Mouse (Mus musculus) 3T3-L1 (cell line): ENCODE measurements around the gene Gm136.

Source experiments
- DNase-seq: peaks from one replicate; pipeline ENCODE4 v3.0.0-alpha.2; 2015; ENCODE audit warnings: low read depth, low spot score

The Gm136 gene

DNA sequence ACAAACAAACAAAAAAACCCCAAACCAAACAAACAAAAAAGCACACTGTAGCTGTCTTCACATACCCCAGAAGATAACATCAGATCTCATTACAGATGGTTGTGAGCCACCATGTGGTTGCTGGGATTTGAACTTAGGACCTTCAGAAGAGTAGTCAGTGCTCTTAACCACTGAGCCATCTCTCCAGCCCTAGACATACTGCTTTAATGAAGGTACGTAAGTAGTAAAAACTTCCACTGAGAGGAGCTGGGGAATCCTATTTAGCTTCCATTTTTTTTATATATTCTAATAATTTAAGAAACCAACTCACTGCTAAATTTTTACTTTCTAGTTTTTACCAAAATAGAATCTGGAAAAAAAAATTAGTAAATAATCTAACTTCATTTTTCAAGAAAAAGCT is 41.0 kb downstream of the Gm136 start:
- no peak for DNase-seq

DNA sequence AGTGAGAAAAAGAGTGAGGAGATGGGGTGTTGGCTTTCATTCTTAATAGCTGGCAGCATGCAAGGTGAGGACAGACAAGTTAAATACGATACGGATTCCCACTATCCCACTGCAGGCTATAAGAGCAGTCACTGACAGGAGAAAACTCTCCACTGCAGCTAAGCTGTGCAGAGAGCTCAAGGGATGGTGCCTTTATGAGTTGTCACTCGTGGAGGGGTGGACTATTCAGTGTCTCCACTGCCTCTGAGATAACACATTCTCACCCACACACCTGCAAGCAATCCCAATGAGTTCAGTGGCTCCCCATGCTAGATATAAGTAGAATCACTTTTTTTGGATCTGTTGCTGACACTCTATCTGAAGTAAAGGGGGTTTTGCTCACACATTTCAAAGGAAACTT is 47.9 kb downstream of the Gm136 start:
- DNase-seq, result no peak

DNA sequence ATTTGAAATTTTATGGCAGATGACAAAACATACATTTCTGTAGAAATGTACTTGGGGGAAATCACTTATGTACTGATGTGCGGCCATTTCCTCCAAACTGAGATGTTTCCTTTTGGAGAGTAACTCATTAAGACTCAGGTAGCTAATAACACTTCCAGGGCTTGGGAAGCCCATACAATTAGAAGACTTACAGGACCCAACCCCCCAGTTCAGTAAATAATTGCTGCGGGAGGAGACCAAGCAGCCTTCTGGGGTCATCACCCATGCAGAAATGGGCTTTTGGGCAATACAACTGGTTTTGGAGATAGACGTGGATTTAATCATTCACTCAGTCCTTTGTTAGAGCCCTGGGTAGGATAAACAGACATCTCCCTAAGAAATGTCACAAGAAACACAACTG is 48.8 kb downstream of the Gm136 start:
- no peak for DNase-seq

DNA sequence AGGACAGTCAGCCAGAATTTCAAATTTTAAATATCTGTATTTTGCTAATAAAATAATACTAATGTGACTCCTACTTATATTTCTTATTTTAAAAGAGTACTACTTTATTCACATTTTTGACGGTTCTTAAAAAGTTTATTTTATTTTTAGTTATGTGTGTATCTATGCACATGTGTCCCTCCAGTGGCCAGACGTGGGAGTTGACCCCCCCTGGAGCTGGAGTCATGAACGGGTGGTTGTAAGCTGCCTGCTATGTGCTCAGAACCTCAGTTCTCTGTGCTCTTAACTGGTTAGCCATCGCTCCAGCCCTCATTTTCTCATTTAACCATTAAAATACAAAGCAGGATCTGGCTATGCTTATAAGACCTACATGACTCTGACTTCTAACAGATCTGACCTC is 53.0 kb downstream of the Gm136 start:
- DNase-seq, result peak; percentile 26

DNA sequence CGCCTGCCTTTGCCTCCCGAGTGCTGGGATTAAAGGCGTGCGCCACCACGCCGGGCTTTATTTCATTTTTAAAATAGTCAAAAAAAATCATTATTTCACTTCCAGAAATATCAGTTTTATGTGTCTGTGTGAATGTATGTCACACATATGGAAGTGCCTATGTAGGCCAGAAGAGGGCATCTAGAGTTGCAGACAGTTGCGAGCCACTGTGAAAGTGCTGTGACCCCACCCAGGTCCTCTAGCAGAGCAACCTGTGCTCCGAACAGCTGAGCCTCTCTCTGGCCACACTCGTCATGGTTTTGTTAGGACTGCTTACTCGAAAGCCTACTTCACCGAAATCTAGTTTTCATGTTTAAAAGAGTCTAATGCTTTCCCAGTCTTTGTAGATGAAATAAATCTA is 53.8 kb downstream of the Gm136 start:
- no peak for DNase-seq

DNA sequence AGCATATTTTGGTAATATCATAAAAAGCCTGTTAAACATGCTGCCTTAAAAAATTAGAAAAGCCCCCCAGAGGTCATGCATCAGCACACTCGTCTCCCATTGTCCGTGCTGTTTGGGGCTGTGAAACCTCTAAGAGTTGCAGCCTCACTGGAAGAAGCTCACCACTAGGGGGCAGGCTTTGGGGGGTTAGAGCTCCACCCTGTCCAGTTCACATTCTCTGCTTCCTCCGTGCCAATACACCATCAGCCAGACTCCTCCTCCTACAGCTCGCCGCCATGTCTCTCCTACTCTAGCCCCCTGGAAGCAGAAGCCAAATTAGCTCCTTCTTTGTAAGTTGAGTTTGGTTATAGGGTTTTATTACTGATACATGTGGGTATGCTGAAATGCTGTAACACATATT is 54.5 kb downstream of the Gm136 start:
- peak; percentile 33 for DNase-seq
